Mouse (Mus musculus) urinary bladder, postnatal 36 days (tissue): ENCODE results near the gene 4930548H24Rik.
"Not testable (repeated sequence)": the region's sequence is repeated elsewhere in the genome, so short reads cannot be mapped to it uniquely, and the experiment has no call there.

ENCODE experiments used
- DNase-seq, 2 experiments: peaks; one replicate each; pipeline ENCODE4 v3.0.0; 2022; ENCODE audit warnings: low spot score in 2 of 2, mixed read lengths in 1 of 2

4930548H24Rik gene

GRCm38 (mm10) chr5:31485440-31485839, at the start of gene 4930548H24Rik:
Gene 4930548H24Rik (plus strand): TSS chr5:31485740.
- no peak for DNase-seq

GRCm38 (mm10) chr5:31451336-31451735, 34.2 kb upstream of the 4930548H24Rik start:
- no peak for DNase-seq

- peak; percentile 80 to 93 for DNase-seq
Measured at GRCm38 (mm10) chr5:31451878-31452561, 33.5 kb upstream of the 4930548H24Rik start, which contains the start of gene Zfp512. Gene Zfp512 (plus strand): TSS chr5:31452431.

- DNase-seq: no peak
Measured at GRCm38 (mm10) chr5:31452562-31452878, 33.0 kb upstream of the 4930548H24Rik start.

GRCm38 (mm10) chr5:31452886-31453410, 32.6 kb upstream of the 4930548H24Rik start:
- no peak for DNase-seq

GRCm38 (mm10) chr5:31467798-31468197, 17.7 kb upstream of the 4930548H24Rik start:
- no peak for DNase-seq

GRCm38 (mm10) chr5:31469711-31470110, 15.8 kb upstream of the 4930548H24Rik start:
- DNase-seq: no peak

- DNase-seq: peak; percentile 38 to 41
Measured at GRCm38 (mm10) chr5:31470334-31470733, 15.2 kb upstream of the 4930548H24Rik start.

- no peak for DNase-seq
Measured at GRCm38 (mm10) chr5:31480536-31480935, 5.0 kb upstream of the 4930548H24Rik start.

GRCm38 (mm10) chr5:31487889-31488288, 2.3 kb downstream of the 4930548H24Rik start:
- DNase-seq: no peak

GRCm38 (mm10) chr5:31489116-31489769, 3.7 kb downstream of the 4930548H24Rik start:
- DNase-seq: no peak

- DNase-seq: no peak
Measured at GRCm38 (mm10) chr5:31492031-31492430, 6.5 kb downstream of the 4930548H24Rik start.

GRCm38 (mm10) chr5:31494513-31495297, 9.2 kb downstream of the 4930548H24Rik start, which contains the start of gene Gpn1:
Gene Gpn1 (plus strand): TSS chr5:31494741.
- DNase-seq: peak; percentile 80 to 89

- no peak for DNase-seq
Measured at GRCm38 (mm10) chr5:31504843-31505242, 19.3 kb downstream of the 4930548H24Rik start.

- no peak for DNase-seq
Measured at GRCm38 (mm10) chr5:31512481-31512880, 26.9 kb downstream of the 4930548H24Rik start.

- DNase-seq: no peak
Measured at GRCm38 (mm10) chr5:31520556-31520955, 35.0 kb downstream of the 4930548H24Rik start.

- DNase-seq: peak; percentile 69 to 73
Measured at GRCm38 (mm10) chr5:31526354-31527116, 41.0 kb downstream of the 4930548H24Rik start, which contains the start of gene Slc4a1ap. Gene Slc4a1ap (plus strand): TSS chr5:31526995.

GRCm38 (mm10) chr5:31527117-31527680, 41.7 kb downstream of the 4930548H24Rik start:
- no peak for DNase-seq

- not testable (repeated sequence) for DNase-seq
Measured at GRCm38 (mm10) chr5:31527707-31528106, 42.2 kb downstream of the 4930548H24Rik start, which contains the start of gene Supt7l. Gene Supt7l (minus strand): TSS chr5:31527807.

GRCm38 (mm10) chr5:31528560-31528959, 43.0 kb downstream of the 4930548H24Rik start:
- DNase-seq: no peak

- no peak for DNase-seq
Measured at GRCm38 (mm10) chr5:31535228-31535627, 49.7 kb downstream of the 4930548H24Rik start.
